Mouse (Mus musculus) macrophage (primary cell): ENCODE measurements around the gene Myh3. TPM values are rescaled to one million over a fixed set of nuclear protein-coding genes. Genes with fewer than 3 reads are reported as not detected.
A peak's percentile ranks its signal among the peaks of the same experiment; 100 is the strongest.

Source experiments
- H3K27ac ChIP-seq: fragments of 350-480 bp; formaldehyde crosslinking; 2 replicates; pipeline ENCODE4 v1.9.0; 2021
- H3K36me3 ChIP-seq: fragments of 350-480 bp; formaldehyde crosslinking; 2 replicates; pipeline ENCODE4 v1.9.0; 2021; ENCODE audit errors: inconsistent target
- H3K4me3 ChIP-seq: fragments of 350-480 bp; formaldehyde crosslinking; 2 replicates; pipeline ENCODE4 v1.9.0; 2021; ENCODE audit errors: inconsistent target
- H3K79me2 ChIP-seq: fragments of 350-480 bp; formaldehyde crosslinking; 2 replicates; pipeline ENCODE4 v1.9.0; 2021; ENCODE audit errors: inconsistent target
- WGBS: methylation state at CpG from one replicate; pipeline ENCODE4 v1.1.7; 2026; ENCODE audit warnings: inconsistent platforms; ENCODE audit not compliant: missing documents; 5-methylcytosine and 5-hydroxymethylcytosine counted together
- polyA plus RNA-seq: library from polyadenylated mRNA; stranded (reverse); fragments of 250-400 nt; gene quantifications from 3 replicates; pipeline ENCODE4 v1.2.4, GENCODE M21; 2018; ENCODE audit warnings: inconsistent platforms

Myh3 gene
- polyA plus RNA-seq, 1 experiment from 2014 or later = 0.03 TPM

DNA sequence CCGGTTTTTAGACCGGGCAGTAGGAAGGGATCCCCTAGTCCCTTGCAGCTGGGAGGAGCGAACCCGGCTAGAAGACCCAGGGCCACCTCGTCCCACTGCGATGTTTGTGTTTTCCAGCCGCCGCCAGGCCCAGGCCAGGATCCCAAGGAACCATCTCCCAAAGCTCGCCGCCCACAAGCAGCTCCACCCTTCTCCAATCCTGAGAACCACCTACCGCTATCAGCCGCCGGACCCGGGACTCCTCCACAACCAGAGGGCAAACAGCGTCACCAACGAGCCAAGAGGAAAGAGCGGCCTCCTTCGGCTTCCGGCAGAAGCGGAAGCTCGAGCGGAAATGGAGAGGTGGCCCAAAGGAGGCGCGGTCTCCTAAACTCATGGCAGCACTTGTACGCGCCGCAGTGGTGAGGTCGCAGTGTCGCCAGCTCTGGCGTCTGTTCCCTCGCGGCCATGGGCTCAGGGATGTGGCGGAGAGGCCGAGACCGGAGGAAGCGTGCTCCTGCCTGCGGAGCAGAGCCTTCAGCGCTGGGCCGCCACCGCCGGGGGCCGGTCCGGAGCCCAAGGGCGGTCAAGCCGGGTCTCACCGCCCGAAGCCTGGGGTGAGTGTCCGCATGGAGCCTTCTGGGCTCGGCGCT, 25.7 kb upstream of the Myh3 start, which contains the start of the genes Adprm and Sco1:
Gene Adprm, minus strand, starts transcription at position 274 of the 632 bp plus-strand sequence.
Gene Sco1, plus strand, starts transcription at position 350 of the 632 bp plus-strand sequence.
- 1% methylated on average over 47 of the region's 50 CpGs for WGBS
- peak within 1 kb of the TSS; percentile 63 for H3K27ac ChIP-seq
- peaks cover 18% of the 10 kb centered on the region for H3K36me3 ChIP-seq
- H3K4me3 ChIP-seq = peak within 1 kb of the TSS; percentile 91
- H3K79me2 ChIP-seq = peaks cover 65% of the 10 kb centered on the region

DNA sequence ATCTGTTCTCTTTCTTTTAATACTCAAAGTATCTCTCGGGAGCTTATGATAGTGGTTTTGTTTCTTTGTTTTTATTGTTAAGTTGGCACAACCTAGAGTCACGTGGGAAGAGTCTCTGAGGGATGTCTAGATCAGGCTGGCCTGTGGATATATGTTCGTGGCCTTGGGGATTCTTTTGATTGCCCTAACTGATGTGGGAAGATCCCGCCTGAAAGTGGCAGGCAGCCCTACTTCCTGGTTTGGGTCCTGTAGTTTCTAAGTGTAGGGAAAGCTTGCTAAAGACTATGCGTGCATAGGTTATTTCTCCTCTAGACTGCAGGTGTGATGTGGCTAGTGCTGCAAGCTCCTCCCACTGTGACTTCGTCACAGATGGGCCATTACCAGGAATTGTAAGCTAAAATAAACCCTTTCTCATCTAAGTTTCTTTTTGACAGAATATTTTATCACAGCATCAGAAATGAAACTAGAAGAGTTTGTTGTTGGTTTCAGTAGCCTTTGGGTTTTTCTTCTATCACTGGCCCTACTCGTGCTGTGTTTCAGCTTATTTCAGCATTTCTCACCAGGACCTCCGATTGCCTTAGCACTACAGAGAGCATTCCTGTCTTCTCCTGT, 23.2 kb upstream of the Myh3 start:
- Histone ChIP-seq H3K36me3 (peaks cover 42% of the 10 kb centered on the region), H3K27ac (no peak overlapping the region), H3K79me2 (peaks cover 51% of the 10 kb centered on the region), H3K4me3 (no peak overlapping the region)
- 93% methylated on average over 8 of the region's 8 CpGs for WGBS

DNA sequence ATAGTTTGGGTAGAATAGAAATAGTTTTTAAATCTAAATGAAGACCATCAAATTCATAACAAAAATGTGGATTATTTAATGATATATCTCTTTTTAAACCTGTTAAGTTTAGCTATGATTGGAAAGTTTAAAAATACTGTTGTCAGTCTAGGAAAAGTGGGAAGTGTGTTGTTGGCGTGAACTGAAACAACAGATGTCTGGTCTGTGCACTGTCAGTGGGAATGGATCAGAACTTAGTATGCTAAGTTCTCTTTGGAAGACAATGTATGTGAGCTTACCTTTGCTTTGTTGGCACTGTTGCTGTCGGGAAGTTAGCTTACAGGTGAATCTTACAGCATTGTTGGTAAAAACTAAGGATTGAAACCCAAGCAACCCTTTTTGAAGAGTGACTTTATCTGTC, 16.8 kb upstream of the Myh3 start:
- no peaks in the 10 kb centered on the region for H3K79me2 ChIP-seq
- H3K36me3 ChIP-seq = peaks cover 70% of the 10 kb centered on the region
- 96% methylated on average over 2 of the region's 2 CpGs for WGBS
- no peak overlapping the region for H3K27ac ChIP-seq
- no peak overlapping the region for H3K4me3 ChIP-seq

DNA sequence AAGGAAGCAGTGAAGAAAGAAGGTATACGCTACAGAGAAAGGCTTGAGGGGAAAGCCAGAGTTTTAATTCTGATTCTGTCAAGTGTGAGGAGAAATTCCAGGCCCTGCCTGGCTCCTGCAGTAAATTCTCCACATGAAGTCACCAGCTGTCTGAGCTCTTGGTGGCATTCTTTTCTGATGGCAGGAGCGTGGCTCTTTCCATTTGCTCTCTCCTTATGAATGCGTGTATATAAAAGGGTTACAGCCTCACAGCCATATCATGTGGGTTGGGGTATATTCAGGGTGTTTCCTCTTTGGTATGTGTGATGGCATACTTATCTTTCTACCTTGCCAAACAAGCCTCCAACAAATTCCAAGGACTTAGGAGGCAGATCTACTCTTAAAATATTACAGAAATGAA, 15.4 kb upstream of the Myh3 start:
- WGBS = 100% methylated on average over 2 of the region's 3 CpGs

DNA sequence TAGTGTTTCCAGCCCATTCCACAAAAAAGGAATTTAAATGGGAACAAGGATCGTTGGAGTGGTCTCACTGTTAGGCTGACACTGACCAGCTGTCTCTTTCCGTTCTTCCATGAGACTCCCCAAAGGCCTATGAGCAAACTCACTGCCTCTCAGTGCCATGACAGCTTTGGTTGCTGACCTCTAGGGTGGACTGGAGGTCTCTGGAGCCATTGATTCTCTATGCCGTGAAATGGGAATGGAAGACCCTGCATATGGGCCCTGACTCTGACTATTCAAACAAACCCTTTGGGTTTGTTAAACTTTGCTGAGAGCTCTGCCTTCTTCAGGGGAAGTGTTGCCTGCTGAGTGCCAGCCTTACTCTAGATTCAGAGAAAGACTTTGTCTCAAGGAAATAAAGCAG, 10.4 kb upstream of the Myh3 start:
- 97% methylated on average over 3 of the region's 3 CpGs for WGBS
- Histone ChIP-seq H3K36me3 (peaks cover 24% of the 10 kb centered on the region), H3K79me2 (no peaks in the 10 kb centered on the region), H3K27ac (no peak overlapping the region), H3K4me3 (no peak overlapping the region)

More for the DNA sequence above, 15.4 kb upstream of the Myh3 start:
- Histone ChIP-seq H3K79me2 (no peaks in the 10 kb centered on the region), H3K36me3 (peaks cover 56% of the 10 kb centered on the region), H3K27ac (no peak overlapping the region), H3K4me3 (no peak overlapping the region)

DNA sequence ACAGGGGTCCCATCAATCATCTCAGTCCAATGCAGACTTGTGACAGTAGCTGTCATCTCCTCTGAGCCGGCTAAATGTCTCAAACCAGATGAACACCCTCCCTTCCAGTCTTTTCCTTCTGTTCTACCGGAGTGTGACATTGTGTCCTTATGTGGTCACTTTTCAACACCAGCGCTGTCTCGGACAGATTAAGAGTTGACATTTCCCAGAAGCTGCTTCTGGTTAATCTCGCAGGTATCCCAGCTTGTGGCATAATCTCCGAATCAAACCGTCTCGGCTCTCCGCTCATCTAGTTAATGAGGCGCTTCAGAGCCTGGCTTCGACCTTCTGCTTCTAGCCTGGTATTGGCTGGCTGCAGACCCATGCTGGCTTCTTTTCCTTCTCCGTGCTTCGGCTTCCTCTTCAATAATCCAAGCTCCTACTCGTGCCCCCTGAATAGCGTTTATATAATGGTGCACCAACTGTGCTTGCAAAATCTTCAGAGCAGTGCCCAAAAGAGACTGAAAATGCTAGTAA, 5.4 kb upstream of the Myh3 start:
- WGBS = 73% methylated on average over 14 of the region's 15 CpGs

DNA sequence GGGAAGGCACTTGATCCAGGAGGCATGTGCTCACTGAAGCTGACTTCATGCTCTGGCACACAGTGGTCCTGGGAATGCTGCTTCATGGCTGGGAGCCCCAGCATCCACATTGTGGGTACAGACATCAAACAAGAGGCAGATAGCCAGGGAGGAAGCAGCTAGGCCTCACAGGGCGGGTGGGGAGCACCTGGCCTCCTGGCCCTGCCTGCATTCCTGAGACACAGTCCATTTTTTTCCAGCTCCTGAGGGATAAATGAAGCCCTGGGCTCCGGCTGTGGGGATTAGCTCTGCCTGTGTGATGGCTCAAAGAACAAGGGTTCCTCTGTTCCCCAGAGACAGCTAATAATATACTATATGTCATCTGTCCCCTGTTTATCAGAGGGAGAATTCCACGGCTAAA, 3.1 kb upstream of the Myh3 start:
- no peak overlapping the region for H3K4me3 ChIP-seq
- WGBS = 68% methylated on average over 3 of the region's 3 CpGs
- H3K79me2 ChIP-seq = no peaks in the 10 kb centered on the region
- no peak overlapping the region for H3K27ac ChIP-seq
- H3K36me3 ChIP-seq = no peaks in the 10 kb centered on the region

More for the DNA sequence above, 5.4 kb upstream of the Myh3 start:
- Histone ChIP-seq H3K4me3 (no peak overlapping the region), H3K36me3 (no peaks in the 10 kb centered on the region), H3K27ac (no peak overlapping the region), H3K79me2 (no peaks in the 10 kb centered on the region)

DNA sequence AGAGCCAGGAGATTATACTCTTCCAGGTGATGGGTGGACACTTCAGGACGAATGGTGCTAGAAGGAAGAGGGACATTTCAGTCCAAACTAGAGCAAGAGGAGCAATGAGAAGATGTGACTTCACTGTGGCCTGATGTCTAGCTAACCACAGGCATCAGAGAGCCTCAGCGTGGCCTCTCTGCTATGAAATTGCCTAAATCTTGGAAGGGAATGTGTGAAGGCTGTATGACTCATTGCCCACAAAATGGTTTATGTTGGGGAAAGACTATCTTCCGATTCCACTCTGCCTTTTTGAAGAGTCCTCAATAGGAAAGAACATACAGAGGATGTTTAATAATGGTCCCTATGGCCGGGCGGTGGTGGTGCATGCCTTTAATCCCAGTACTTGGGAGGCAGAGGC, 1.3 kb upstream of the Myh3 start:
- Histone ChIP-seq H3K4me3 (no peak overlapping the region), H3K27ac (no peak overlapping the region), H3K36me3 (no peaks in the 10 kb centered on the region), H3K79me2 (no peaks in the 10 kb centered on the region)
- WGBS = 70% methylated on average over 5 of the region's 5 CpGs

DNA sequence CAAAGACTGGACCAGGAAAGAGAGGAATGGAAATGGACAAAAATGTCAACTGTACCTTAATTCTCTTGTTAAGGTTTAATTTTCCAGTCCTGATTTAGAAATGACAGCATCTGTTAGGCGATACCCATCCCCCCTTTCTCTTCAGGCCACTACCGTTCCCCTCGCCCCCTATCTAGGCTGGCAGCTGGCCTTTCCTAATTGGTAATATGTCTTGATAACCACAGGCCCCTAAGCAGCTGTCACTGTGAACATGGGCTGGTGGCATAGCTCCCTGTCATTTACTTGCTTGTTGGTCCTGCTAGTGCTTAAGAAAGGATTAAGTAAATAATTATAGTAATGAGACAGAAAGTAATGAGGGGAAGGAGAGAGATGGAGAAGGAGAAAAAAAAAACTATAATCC, 665 bp upstream of the Myh3 start:
- Histone ChIP-seq H3K79me2 (no peaks in the 10 kb centered on the region), H3K27ac (no peak overlapping the region), H3K4me3 (no peak overlapping the region), H3K36me3 (no peaks in the 10 kb centered on the region)
- 64% methylated on average over 3 of the region's 3 CpGs for WGBS

DNA sequence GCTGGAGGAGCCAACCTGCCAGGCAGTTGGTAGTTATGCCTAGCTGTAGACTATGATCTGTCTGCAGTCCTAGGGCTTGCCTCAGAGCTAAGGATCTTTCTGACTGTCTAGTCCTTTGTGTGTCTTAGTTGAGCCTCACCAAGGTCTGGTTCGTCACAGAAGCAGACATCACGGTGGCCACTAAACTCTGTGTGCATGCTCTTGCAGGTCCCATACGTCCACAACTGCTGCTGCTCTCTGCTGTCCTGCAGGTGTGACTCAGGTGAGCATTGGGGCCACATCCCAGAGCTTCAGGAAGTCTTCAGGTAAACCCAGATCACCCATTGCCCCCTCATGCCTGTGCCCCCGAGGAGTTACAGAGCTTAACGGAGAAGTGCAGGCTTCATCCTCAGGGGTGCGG, 788 bp downstream of the Myh3 start:
- no peak overlapping the region for H3K27ac ChIP-seq
- 78% methylated on average over 6 of the region's 6 CpGs for WGBS
- no peaks in the 10 kb centered on the region for H3K79me2 ChIP-seq
- H3K36me3 ChIP-seq = no peaks in the 10 kb centered on the region
- no peak overlapping the region for H3K4me3 ChIP-seq

DNA sequence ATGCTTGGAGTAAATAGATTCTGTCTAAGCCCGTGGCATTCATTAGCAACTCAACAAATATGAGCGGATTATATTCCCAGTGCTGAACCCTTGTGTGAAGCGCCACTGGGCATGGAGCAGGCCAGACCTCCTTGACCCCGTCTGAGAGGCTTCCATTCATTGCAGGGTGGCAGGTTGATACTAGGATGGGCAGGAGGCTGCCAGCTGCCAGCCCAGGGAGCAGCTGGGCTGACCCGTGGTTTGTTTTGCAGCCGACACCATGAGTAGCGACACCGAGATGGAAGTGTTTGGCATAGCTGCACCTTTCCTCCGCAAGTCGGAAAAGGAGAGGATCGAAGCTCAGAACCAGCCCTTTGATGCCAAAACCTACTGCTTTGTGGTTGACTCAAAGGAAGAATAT, 1.6 kb downstream of the Myh3 start:
- H3K27ac ChIP-seq = no peak overlapping the region

DNA sequence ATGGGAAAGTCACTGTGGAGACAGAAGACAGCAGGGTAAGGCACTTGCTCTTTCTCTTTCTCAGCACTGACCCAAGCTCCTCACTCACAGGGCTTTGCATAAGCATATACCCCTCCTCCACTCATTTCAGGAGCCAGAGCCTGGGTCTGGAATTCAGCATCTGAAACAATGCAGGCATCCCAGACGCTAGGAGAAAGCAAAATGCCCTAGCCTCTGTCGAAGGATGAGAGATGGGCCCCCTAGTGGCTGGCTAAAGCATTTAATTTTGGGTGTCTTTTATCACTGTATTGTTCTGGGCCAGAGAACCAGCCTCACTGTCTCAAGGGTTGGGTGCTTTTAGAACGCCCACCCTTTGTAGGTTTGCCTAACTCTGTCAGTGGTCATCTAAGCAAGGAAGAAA, 2.1 kb downstream of the Myh3 start:
- 7% methylated on average over 3 of the region's 3 CpGs for WGBS
- Histone ChIP-seq H3K4me3 (no peak overlapping the region), H3K36me3 (no peaks in the 10 kb centered on the region), H3K79me2 (no peaks in the 10 kb centered on the region), H3K27ac (no peak overlapping the region)

More for the DNA sequence above, 1.6 kb downstream of the Myh3 start:
- 80% methylated on average over 11 of the region's 11 CpGs for WGBS
- Histone ChIP-seq H3K36me3 (no peaks in the 10 kb centered on the region), H3K79me2 (no peaks in the 10 kb centered on the region), H3K4me3 (no peak overlapping the region)

DNA sequence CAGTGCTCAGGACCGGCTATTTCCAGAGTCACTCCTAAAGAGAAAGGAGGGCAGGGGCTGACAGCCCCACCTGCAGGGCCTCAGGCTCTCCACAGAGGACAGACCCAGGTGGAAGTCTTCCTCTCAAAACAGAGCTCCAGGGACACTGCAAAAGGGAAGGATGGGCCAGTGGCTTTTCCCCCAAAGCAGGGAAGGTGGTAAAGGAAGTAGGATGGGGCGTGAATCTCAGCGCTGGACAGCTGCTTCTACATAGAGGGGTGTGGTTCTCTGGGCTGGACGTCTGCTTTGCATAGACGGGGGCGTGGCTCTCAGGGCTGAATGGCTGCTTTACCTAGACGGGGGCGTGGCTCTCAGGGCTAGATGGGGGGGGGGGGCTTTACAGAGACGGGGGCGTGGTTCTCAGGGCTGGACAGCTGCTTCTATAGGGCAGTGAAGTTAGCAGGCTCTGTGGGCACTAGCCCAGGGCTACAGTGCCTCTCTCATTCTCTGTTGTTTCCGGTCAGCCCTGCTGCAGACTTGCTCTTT, 3.1 kb downstream of the Myh3 start:
- Histone ChIP-seq H3K36me3 (no peaks in the 10 kb centered on the region), H3K4me3 (no peak overlapping the region), H3K79me2 (no peaks in the 10 kb centered on the region), H3K27ac (no peak overlapping the region)
- 10% methylated on average over 9 of the region's 11 CpGs for WGBS

DNA sequence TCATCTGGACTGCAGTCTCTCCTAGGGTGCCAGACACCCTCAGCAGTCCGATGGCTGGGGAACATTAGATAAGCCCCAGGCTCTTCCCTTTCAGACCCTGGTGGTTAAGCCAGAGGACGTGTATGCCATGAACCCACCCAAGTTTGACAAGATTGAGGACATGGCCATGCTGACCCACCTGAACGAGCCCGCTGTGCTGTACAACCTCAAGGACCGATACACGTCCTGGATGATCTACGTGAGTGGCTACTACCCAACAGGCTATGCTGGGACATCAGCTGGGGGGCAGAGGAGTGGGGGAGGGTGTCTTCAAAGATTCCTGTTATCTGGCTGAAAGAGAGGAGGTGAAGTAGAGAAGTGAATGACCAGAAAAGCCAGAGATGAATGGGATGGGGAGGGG, 4.1 kb downstream of the Myh3 start:
- H3K79me2 ChIP-seq = no peaks in the 10 kb centered on the region
- H3K4me3 ChIP-seq = no peak overlapping the region
- no peak overlapping the region for H3K27ac ChIP-seq
- 78% methylated on average over 7 of the region's 7 CpGs for WGBS
- H3K36me3 ChIP-seq = no peaks in the 10 kb centered on the region

DNA sequence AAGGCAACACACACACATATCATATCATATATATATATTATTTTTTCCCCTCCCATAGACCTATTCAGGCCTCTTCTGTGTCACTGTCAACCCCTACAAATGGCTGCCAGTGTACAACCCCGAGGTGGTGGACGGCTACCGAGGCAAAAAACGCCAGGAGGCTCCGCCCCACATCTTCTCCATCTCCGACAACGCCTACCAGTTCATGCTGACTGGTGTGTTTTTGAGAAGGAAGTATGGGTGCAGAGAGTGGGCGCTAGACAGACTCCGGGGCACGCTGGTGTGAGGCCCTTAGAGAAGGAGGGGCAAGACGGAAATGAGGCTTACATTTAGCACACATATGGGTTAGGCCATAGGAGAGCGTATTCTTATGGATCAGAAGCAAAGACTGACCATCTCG, 4.7 kb downstream of the Myh3 start:
- Histone ChIP-seq H3K4me3 (no peak overlapping the region), H3K27ac (no peak overlapping the region), H3K79me2 (no peaks in the 10 kb centered on the region), H3K36me3 (no peaks in the 10 kb centered on the region)
- 69% methylated on average over 13 of the region's 13 CpGs for WGBS
